Mouse (Mus musculus): ENCODE data around the gene Gm20683. TPM values are rescaled to one million over a fixed set of nuclear protein-coding genes. Genes with fewer than 3 reads are reported as not detected.
"Not testable (repeated sequence)": the region's sequence is repeated elsewhere in the genome, so short reads cannot be mapped to it uniquely, and the experiment has no call there.

Gene Gm20683
- total and polyA plus RNA-seq, 2 experiments, result 2.7 to 26.9 TPM

GRCm38 (mm10) chr17:25873405-25874147, 32.0 kb upstream of the Gm20683 start:
- DNase-seq (ENCODE audit: extremely low read depth, low read depth, low spot score), result no peak

GRCm38 (mm10) chr17:25872676-25873075, 31.1 kb upstream of the Gm20683 start:
- Histone ChIP-seq H3K27me3 (ENCODE audit: control insufficient read depth, insufficient read depth, low read length) (no peaks in the 10 kb centered on the region), H3K9ac (ENCODE audit: low read depth, low read length) (no peak overlapping the region), H3K4me3 (ENCODE audit: insufficient read depth, low read depth, low read length) (no peak overlapping the region), H3K27ac (replicated peaks; ENCODE audit: insufficient read depth, low read depth, low read length) (no peak overlapping the region), H3K4me1 (ENCODE audit: control insufficient read depth, insufficient read depth, low read length) (peaks cover 6% of the 10 kb centered on the region), H3K79me2 (ENCODE audit: control insufficient read depth, insufficient read depth, low read length) (peaks cover 7% of the 10 kb centered on the region; the same call in 1 of the 2 replicates), H3K36me3 (ENCODE audit: control insufficient read depth, insufficient read depth, low read length) (no peaks in the 10 kb centered on the region)
- TF ChIP-seq POLR2A (IDR thresholded peaks at IDR 0.05; ENCODE audit: extremely low read depth, insufficient read depth, low read length), result no peak
- TF ChIP-seq CTCF (IDR thresholded peaks at IDR 0.05; ENCODE audit: low read depth, low read length), result no peak
- 92% methylated on average over 3 of the region's 3 CpGs for WGBS
- DNase-seq (ENCODE audit: extremely low read depth, low read depth, low spot score), result no peak

More at GRCm38 (mm10) chr17:25873405-25874147, 32.0 kb upstream of the Gm20683 start:
- Histone ChIP-seq H3K27me3 (ENCODE audit: control insufficient read depth, insufficient read depth, low read length) (no peaks in the 10 kb centered on the region), H3K27ac (replicated peaks; ENCODE audit: insufficient read depth, low read depth, low read length) (no peak overlapping the region), H3K4me1 (ENCODE audit: control insufficient read depth, insufficient read depth, low read length) (peaks cover 9% of the 10 kb centered on the region), H3K36me3 (ENCODE audit: control insufficient read depth, insufficient read depth, low read length) (no peaks in the 10 kb centered on the region), H3K9ac (ENCODE audit: low read depth, low read length) (no peak overlapping the region), H3K79me2 (ENCODE audit: control insufficient read depth, insufficient read depth, low read length) (peaks cover 7% of the 10 kb centered on the region; the same call in 1 of the 2 replicates), H3K4me3 (ENCODE audit: insufficient read depth, low read depth, low read length) (no peak overlapping the region)
- TF ChIP-seq CTCF (IDR thresholded peaks at IDR 0.05; ENCODE audit: low read depth, low read length) (no peak), POLR2A (IDR thresholded peaks at IDR 0.05; ENCODE audit: extremely low read depth, insufficient read depth, low read length) (no peak)
- whole genome bisulfite sequencing, result 86% methylated on average over 11 of the region's 11 CpGs

GRCm38 (mm10) chr17:25871566-25871965, 30.0 kb upstream of the Gm20683 start:
- H3K79me2 ChIP-seq (ENCODE audit: control insufficient read depth, insufficient read depth, low read length), result peaks cover 11% of the 10 kb centered on the region; the same call in 1 of the 2 replicates
- H3K4me3 ChIP-seq (ENCODE audit: insufficient read depth, low read depth, low read length); H3K27me3 ChIP-seq (ENCODE audit: control insufficient read depth, insufficient read depth, low read length); H3K36me3 ChIP-seq (ENCODE audit: control insufficient read depth, insufficient read depth, low read length); H3K9ac ChIP-seq (ENCODE audit: low read depth, low read length); DNase-seq (ENCODE audit: extremely low read depth, low read depth, low spot score); H3K27ac ChIP-seq (replicated peaks; ENCODE audit: insufficient read depth, low read depth, low read length): not testable (repeated sequence)
- peaks cover 10% of the 10 kb centered on the region for H3K4me1 ChIP-seq (ENCODE audit: control insufficient read depth, insufficient read depth, low read length)

GRCm38 (mm10) chr17:25869954-25870353, 28.4 kb upstream of the Gm20683 start:
- Histone ChIP-seq H3K79me2 (ENCODE audit: control insufficient read depth, insufficient read depth, low read length) (peaks cover 19% of the 10 kb centered on the region; the same call in 1 of the 2 replicates), H3K36me3 (ENCODE audit: control insufficient read depth, insufficient read depth, low read length) (no peaks in the 10 kb centered on the region), H3K27ac (replicated peaks; ENCODE audit: insufficient read depth, low read depth, low read length) (no peak overlapping the region), H3K4me3 (ENCODE audit: insufficient read depth, low read depth, low read length) (no peak overlapping the region), H3K9ac (ENCODE audit: low read depth, low read length) (no peak overlapping the region), H3K27me3 (ENCODE audit: control insufficient read depth, insufficient read depth, low read length) (no peaks in the 10 kb centered on the region), H3K4me1 (ENCODE audit: control insufficient read depth, insufficient read depth, low read length) (peaks cover 22% of the 10 kb centered on the region)
- TF ChIP-seq CTCF (IDR thresholded peaks at IDR 0.05; ENCODE audit: low read depth, low read length), result no peak
- no peak for TF ChIP-seq POLR2A (IDR thresholded peaks at IDR 0.05; ENCODE audit: extremely low read depth, insufficient read depth, low read length)
- DNase-seq (ENCODE audit: extremely low read depth, low read depth, low spot score), result no peak
- WGBS, result 91% methylated on average over 2 of the region's 2 CpGs

- DNase-seq (ENCODE audit: extremely low read depth, low read depth, low spot score), result no peak
- TF ChIP-seq CTCF (IDR thresholded peaks at IDR 0.05; ENCODE audit: low read depth, low read length), result no peak
- no peak for TF ChIP-seq POLR2A (IDR thresholded peaks at IDR 0.05; ENCODE audit: extremely low read depth, insufficient read depth, low read length)
- H3K4me1 ChIP-seq (ENCODE audit: control insufficient read depth, insufficient read depth, low read length), result peaks cover 25% of the 10 kb centered on the region
- H3K79me2 ChIP-seq (ENCODE audit: control insufficient read depth, insufficient read depth, low read length), result peaks cover 21% of the 10 kb centered on the region; the same call in 1 of the 2 replicates
- WGBS, result 89% methylated on average over 8 of the region's 8 CpGs
- no peak overlapping the region for H3K9ac ChIP-seq (ENCODE audit: low read depth, low read length)
- H3K36me3 ChIP-seq (ENCODE audit: control insufficient read depth, insufficient read depth, low read length), result no peaks in the 10 kb centered on the region
- no peak overlapping the region for H3K27ac ChIP-seq (replicated peaks; ENCODE audit: insufficient read depth, low read depth, low read length)
- H3K27me3 ChIP-seq (ENCODE audit: control insufficient read depth, insufficient read depth, low read length), result no peaks in the 10 kb centered on the region
- H3K4me3 ChIP-seq (ENCODE audit: insufficient read depth, low read depth, low read length), result no peak overlapping the region
These were observed 27.9 kb upstream of the Gm20683 start for GRCm38 (mm10) chr17:25869498-25869897.

GRCm38 (mm10) chr17:25868601-25869191, 27.1 kb upstream of the Gm20683 start, which contains the start of gene Mcrip2:
Gene Mcrip2 (minus strand): TSS chr17:25868764.
- Histone ChIP-seq H3K4me3 (ENCODE audit: insufficient read depth, low read depth, low read length) (peak within 1 kb of the TSS; percentile 87), H3K79me2 (ENCODE audit: control insufficient read depth, insufficient read depth, low read length) (peaks cover 21% of the 10 kb centered on the region; the same call in 1 of the 2 replicates), H3K36me3 (ENCODE audit: control insufficient read depth, insufficient read depth, low read length) (no peaks in the 10 kb centered on the region), H3K27me3 (ENCODE audit: control insufficient read depth, insufficient read depth, low read length) (no peaks in the 10 kb centered on the region), H3K9ac (ENCODE audit: low read depth, low read length) (peak within 1 kb of the TSS; percentile 91), H3K4me1 (ENCODE audit: control insufficient read depth, insufficient read depth, low read length) (peaks cover 26% of the 10 kb centered on the region), H3K27ac (replicated peaks; ENCODE audit: insufficient read depth, low read depth, low read length) (peak within 1 kb of the TSS; percentile 88)
- DNase-seq (ENCODE audit: extremely low read depth, low read depth, low spot score), result peak; percentile 89
- under 1% methylated on average over 24 of the region's 24 CpGs for WGBS
- TF ChIP-seq CTCF (IDR thresholded peaks at IDR 0.05; ENCODE audit: low read depth, low read length) (no peak), POLR2A (IDR thresholded peaks at IDR 0.05; ENCODE audit: extremely low read depth, insufficient read depth, low read length) (peak; percentile 84)

All from liver, adult 2 months (tissue).